Mouse (Mus musculus) splenic B cell, adult 2 months (primary cell): ENCODE measurements at regions not wholly inside any gene's neighbourhood (a gene's known extent, or its start where the extent isn't known, plus 50 kb on each side); places are given as distances from the start of the nearest gene placed in this dataset.

Experiments used
- DNase-seq: peaks from one replicate; pipeline ENCODE4 v3.0.0-alpha.2; 2011; ENCODE audit warnings: low read depth, low spot score
- H3K27me3 ChIP-seq: 2 replicates; pipeline ENCODE4 v1.6.1; 2012; ENCODE audit warnings: mild to moderate bottlenecking, low read length, moderate library complexity, mixed read lengths; ENCODE audit not compliant: control insufficient read depth, poor library complexity, insufficient read depth, severe bottlenecking
- H3K36me3 ChIP-seq: 2 replicates; pipeline ENCODE4 v1.6.1; 2012; ENCODE audit warnings: mild to moderate bottlenecking, low read length, moderate library complexity, mixed read lengths; ENCODE audit not compliant: control insufficient read depth, poor library complexity, insufficient read depth, severe bottlenecking

DNA sequence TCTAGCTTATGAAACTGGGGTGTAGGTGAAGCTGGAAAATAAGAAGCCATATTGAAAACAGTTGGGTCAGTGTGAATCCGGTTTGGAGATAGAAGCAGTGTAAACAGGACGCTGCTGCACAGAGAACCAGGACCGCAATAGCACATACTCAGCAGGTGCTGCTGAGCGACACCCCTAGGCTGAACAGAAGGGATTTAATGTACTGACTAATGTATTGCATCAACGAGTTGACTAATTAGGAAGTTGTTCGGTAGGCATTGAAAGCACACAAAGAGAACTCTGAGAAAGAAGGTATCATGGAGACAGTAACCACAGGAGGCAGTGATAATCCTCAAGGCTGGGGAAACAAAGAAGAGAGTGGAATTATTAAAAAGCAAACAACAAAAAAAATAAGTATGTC lies 111.4 kb upstream of the Med14 start:
- Histone ChIP-seq H3K36me3 (no peaks in the 10 kb centered on the region), H3K27me3 (no peaks in the 10 kb centered on the region)
- DNase-seq: no peak

DNA sequence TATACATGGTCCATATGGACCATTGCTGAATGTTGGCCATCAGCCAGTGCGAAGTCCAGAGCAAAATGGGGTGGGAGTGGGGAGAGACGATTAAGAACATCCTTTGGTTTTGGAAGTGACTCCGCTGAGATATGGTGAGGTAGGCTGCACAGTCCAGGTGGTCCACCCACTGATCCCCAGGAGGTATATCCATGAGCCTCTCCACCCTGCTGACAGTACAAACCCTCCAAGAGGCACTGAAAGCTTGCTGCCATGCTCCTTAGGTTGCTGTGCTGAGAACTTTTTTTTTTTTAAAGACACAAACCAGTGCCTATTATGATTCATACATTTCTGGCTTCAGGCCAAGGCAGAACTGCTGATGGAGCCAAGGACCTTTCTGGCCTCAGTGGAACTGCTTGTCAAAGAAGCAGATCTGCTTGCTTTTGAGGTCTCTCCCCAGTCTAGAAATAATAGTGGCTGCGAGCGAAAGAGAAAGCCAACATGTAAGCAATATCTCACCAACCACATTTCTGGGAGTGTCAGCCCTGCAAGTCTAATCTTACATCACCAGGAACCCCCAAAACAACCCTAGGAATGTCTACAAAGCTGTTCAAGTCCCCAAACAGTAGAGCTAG lies 105.1 kb upstream of the Med14 start:
- no peak for DNase-seq
- H3K36me3 ChIP-seq: no peaks in the 10 kb centered on the region
- H3K27me3 ChIP-seq: no peaks in the 10 kb centered on the region

DNA sequence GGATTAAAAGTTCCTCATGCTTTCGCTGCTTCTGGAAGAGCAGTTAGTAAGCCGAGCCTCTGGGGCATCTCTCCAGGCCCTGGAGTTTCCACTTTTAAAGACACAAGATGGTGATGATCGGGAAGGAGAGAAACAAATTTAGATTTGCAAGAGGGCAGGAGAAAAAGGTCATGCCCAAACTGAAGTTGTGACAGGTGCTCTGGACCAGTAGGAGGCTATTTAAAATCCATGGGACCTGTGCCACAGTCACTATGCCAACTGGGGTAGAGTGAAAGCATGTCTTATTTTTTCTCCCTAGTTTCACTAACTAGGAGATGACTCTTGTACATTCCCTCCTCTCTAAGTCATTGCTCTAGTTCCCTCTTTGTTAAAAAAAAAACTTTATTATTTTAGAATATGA lies 104.3 kb upstream of the Med14 start:
- DNase-seq: no peak
- Histone ChIP-seq H3K27me3 (no peaks in the 10 kb centered on the region), H3K36me3 (no peaks in the 10 kb centered on the region)

DNA sequence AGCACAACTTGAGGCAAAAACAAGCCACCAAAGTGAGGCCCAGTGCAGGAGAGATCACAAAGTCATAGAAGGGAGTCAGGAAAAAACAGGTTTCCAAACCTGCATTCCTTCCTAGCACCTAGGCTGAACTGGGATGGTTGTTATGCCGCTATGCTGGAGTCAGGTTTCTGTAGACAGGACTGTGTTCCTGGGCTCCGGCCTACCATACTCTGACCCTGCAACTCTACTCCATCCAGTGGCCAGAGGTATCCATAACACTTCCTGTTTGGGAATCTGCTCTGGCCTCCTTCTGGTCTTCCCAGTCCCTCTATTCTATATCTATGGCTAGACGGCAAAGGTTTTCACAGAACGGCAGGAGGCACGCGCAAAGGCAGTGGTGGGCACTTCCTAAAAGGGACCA lies 98.3 kb upstream of the Med14 start:
- DNase-seq: no peak
- Histone ChIP-seq H3K36me3 (no peaks in the 10 kb centered on the region), H3K27me3 (no peaks in the 10 kb centered on the region)

DNA sequence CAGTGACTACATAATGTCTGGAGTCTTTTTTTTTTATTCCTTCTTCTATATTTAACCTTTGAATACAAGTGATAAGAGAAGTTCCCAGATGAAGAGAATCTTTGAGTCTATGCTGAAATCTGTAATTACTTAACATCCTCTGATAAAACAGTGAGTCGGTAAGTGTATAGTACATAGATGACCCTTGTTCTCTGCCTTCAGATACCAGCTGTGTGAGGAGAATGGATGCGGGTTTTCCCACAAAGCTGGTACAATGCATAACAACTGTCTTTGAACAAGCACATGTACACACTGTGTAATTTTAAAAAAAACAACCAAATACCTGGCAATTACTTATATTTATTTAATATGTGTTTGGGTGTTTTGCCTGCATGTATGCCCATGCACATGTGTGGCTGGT lies 96.9 kb upstream of the Med14 start:
- no peaks in the 10 kb centered on the region for H3K27me3 ChIP-seq
- H3K36me3 ChIP-seq: no peaks in the 10 kb centered on the region
- DNase-seq: no peak

DNA sequence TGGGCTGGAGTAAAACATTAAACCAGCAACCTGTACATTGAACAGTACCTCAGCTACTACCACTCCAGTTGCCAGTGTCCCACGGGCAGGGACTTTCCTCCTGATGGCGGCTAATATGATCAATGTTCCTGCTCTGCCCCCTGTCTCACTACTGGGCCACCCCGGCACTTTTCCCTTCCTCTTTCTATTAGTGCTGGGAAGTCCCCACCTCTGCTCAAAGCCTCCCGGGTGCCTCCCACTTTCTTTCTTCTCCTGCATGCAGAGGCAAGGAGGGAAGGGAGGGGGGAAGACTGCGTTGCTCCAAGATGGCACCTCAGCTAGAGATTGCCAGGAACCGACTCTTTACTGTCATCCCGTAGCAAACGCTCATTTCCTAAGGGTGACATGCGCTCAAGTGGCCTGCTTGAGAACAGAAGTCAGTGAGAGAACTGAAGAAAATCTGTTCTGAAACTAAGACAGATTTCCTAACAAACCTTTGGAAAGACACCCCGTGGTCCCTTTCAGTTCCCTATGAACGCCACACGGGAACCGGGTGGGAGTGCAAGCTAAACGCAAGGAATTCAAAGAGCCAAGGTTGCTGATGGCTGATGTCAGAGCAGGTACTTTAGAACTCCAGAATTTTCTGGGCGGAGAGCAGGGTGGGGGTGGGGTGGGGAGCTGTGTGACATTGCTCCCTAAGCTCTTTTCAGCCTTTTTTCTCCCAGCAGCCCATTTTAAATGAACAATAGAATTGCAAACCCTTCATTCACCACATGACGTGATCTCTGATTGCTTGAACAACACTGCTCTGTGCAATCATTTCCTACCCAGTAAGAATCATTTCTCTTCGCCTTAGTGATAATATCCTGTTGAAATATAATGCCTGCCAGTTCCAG lies 96.2 kb upstream of the Med14 start:
- Histone ChIP-seq H3K36me3 (no peaks in the 10 kb centered on the region), H3K27me3 (no peaks in the 10 kb centered on the region)
- DNase-seq: peak; percentile 34

DNA sequence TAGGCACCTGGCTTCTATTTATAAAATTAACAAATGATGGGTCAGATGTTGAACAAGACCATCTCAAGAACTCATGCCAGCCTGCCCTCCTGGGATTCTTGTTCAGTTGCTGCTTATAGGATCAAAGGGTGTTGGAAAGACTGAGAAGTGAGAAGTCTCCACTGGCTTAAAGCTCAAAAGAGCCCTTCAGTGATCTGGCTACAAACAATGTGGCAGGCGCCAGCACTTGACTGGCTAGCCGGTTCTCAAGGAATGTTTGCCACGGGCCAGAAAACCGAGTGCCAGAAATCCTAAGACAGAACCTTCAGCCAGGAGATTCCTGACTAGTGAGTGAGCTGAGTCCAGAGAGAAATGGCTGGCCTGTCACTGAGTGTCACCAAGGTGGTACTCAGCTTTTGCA lies 93.6 kb upstream of the Med14 start:
- Histone ChIP-seq H3K27me3 (no peaks in the 10 kb centered on the region), H3K36me3 (no peaks in the 10 kb centered on the region)
- no peak for DNase-seq

DNA sequence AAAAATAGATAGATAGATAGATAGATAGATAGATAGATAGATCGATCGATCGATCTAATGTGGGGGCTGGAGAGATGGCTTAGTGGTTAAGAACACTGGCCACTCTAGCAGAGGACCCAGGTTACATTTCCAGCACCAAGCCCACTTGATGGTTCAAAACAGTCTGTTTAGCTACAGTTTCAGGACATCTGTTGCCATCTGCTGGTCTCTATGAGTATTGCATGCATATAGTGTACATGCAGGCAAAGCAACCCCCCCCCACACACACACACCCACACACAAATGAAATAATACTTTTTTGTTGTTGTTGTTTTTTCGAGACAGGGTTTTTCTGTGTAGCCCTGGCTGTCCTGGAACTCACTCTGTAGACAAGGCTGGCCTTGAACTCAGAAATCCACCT lies 89.8 kb upstream of the Med14 start:
- H3K36me3 ChIP-seq: no peaks in the 10 kb centered on the region
- no peaks in the 10 kb centered on the region for H3K27me3 ChIP-seq
- DNase-seq: peak; percentile 78

DNA sequence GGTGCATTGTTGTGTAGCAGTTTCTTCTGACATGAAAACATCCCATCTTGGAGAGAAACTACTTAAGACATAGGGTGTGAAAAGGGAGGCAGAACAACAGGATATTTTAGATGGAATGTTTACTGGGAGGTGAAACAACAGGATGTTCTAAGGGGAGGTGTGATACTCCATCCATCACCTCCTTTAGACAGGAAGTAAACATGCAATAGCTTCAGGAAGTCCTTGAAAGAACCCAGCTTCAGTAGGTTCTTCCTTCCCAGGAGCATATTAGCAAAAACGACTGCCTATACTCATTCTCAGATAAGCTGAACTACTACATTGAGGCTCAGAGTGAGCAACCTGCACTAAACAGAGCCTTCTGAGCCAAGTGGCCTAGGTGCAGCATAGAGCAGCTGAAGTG lies 82.6 kb upstream of the Med14 start:
- Histone ChIP-seq H3K36me3 (no peaks in the 10 kb centered on the region), H3K27me3 (no peaks in the 10 kb centered on the region)
- DNase-seq: no peak

DNA sequence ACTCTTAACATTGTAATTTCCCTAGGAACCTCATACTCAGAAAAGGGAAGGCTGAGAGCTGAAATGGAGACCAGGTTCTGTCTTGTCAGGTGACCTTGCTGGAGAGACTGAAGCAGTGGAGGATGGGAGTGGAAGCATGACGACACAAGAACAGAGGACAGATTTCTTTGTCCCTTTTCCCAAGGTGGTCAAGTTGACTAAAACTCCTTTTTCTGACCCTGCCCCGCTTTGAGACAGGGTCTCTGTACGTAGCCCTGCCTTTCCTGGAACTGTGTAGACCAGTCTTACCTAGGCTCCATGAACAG lies 79.1 kb upstream of the Med14 start:
- H3K27me3 ChIP-seq: no peaks in the 10 kb centered on the region
- no peak for DNase-seq
- no peaks in the 10 kb centered on the region for H3K36me3 ChIP-seq

DNA sequence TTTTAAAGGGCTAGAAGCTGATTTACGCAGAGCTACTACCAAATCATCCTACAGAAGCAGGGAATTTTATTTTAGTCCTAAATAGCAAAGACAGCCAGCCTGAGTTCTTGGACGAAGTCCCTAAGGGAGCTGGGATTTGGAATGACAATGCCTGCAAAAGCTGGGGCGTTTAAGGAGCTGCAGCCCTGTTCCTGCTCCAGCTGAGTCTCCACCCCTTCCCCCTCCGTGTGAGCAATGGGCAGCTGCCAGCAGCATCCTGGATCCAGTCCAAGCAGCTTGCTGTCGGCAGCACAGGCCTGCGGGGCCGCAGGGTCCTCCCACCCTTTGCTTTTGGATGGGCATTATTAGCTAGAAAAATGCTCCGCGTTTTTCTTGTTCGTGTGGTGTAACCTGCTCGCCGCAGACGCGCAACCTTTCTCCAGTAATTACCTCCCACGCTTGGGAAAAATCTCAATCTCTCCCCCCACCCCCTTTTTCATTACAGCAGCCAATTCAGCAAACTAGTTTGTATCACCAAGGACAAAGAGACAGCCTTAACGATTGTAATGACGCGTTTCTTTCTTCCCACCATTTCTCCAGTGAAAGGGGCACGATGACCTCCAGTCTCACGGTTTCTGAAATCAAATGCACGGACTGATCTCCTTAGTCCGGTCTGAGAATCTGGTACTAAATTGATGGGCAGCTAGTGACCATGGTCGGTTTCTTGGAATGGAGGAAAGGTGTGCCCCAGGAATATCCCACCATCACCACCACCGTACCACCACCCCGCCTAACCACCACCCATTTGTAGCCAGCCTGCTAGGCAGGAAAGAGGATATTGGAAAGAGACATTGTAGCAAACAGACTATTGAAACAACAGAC lies 78.5 kb upstream of the Med14 start:
- DNase-seq: peak; percentile 5
- Histone ChIP-seq H3K36me3 (no peaks in the 10 kb centered on the region), H3K27me3 (no peaks in the 10 kb centered on the region)

DNA sequence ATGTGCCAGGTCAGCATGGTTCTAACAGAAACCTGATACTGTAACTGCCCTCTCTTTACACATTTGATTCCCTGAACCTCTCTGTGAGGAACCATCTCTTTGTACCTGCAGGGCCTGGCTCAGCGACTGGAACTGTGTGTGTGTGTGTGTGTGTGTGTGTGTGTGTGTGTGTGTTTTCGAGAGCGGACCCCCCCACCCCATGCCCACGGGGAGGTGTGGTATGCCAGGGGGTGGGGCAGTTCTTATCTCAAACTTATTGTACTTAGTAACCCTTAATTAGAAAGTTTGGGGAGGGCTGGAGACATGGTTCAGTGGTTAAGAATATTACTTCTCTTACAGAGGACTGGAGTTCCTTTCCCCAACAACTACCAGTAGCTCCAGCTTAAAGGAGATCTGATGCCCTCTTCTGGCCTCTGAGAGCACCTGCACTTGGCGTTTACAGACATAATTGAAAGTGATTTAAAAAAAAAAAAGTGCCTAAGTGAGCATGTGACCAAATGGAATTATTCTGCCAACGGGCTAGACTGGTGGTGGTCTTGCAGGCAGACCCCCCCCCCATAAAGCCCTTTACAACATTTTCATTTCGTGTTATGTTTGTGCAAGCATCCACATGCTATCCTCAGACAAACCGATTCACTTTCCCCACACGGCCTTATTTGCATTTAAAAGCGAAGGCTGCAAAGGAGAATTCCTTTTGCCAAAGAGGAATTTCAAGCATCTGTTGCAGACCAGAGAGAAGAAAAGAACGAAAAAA lies 77.7 kb upstream of the Med14 start:
- Histone ChIP-seq H3K36me3 (no peaks in the 10 kb centered on the region), H3K27me3 (no peaks in the 10 kb centered on the region)
- DNase-seq: peak; percentile 78

DNA sequence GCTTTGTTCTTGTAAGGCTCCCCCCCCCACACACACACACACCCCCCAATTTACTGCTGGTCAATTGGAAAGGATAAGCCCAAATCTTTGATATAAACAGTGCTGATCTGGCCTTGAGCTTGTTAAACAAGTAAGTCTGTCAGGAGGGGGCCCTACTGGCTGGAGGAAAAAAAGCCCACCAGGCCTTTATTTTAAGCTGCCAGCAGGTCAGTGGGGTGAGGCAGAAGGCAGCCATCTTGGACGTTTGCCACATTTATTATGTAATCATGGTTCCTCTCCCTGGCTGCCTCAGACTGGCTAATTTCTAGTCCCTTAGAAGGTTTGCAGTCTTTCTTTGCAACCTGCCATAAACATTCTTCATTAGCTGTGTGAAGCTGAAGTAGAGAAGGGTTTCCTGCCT lies 75.9 kb upstream of the Med14 start:
- DNase-seq: no peak
- H3K36me3 ChIP-seq: no peaks in the 10 kb centered on the region
- H3K27me3 ChIP-seq: no peaks in the 10 kb centered on the region

DNA sequence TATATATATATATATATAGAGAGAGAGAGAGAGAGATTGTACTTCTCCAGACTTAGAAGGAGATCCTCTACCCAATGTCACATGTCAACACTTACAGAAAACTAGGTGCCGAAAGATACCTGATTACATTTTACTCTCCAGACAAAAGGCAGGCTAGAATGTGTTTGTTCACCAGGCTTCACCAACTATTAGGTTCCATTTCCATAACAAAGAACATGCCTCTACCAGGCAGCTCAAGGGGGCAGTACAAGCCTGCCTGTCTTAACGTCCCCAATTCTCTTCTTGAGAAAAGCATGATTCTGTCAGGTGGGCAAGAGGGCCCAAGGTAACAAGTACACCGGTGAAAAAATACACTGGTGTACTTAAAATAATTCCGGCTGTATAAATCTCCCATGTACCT lies 72.8 kb upstream of the Med14 start:
- no peaks in the 10 kb centered on the region for H3K36me3 ChIP-seq
- H3K27me3 ChIP-seq: no peaks in the 10 kb centered on the region
- no peak for DNase-seq
